Mouse (Mus musculus) myocyte (in vitro differentiated cells): Measurements from ENCODE around the gene Prox1. TPM values are rescaled to one million over a fixed set of nuclear protein-coding genes. Genes with fewer than 3 reads are reported as not detected.

Experiments used
- H3K27me3 ChIP-seq: one replicate; pipeline ENCODE4 v1.6.1; 2011; ENCODE audit not compliant: control insufficient read depth, insufficient read depth, insufficient read length
- H3K36me3 ChIP-seq: one replicate; pipeline ENCODE4 v1.6.1; 2011; ENCODE audit not compliant: control insufficient read depth, insufficient read depth
- H3K4me2 ChIP-seq: one replicate; pipeline ENCODE4 v1.6.1; 2011; ENCODE audit warnings: low read depth, control low read depth
- H3K4me3 ChIP-seq: one replicate; pipeline ENCODE4 v1.5.1; 2011; ENCODE audit warnings: mild to moderate bottlenecking, control low read depth, moderate library complexity
- H3K79me2 ChIP-seq: one replicate; pipeline ENCODE4 v1.6.1; 2011; ENCODE audit not compliant: control insufficient read depth, insufficient read depth
- H3ac ChIP-seq: one replicate; pipeline ENCODE4 v1.6.1; 2011; ENCODE audit not compliant: control insufficient read depth, insufficient read length
- CEBPB ChIP-seq: IDR thresholded peaks from 2 replicates; pipeline ENCODE4 v1.6.1; 2011; ENCODE audit warnings: mild to moderate bottlenecking, moderate library complexity; ENCODE audit not compliant: poor library complexity, insufficient read depth, severe bottlenecking
- E2F4 ChIP-seq: IDR thresholded peaks from one replicate; pipeline ENCODE4 v1.6.1; 2011; ENCODE audit warnings: mild to moderate bottlenecking, control low read depth, moderate library complexity; ENCODE audit not compliant: insufficient read depth
- MAX ChIP-seq: IDR thresholded peaks from one replicate; pipeline ENCODE4 v1.6.1; 2011; ENCODE audit warnings: low read depth, mild to moderate bottlenecking, control low read depth
- MYOD1 ChIP-seq, 3 experiments: IDR thresholded peaks; one replicate each; pipeline ENCODE4 v1.6.1; 2011; ENCODE audit warnings: control low read depth in 2 of 3, low read depth in 2 of 3, mild to moderate bottlenecking in 2 of 3, moderate library complexity in 1 of 3; ENCODE audit not compliant: insufficient read length in 2 of 3, control insufficient read depth in 1 of 3
- MYOG ChIP-seq, 3 experiments: IDR thresholded peaks; one replicate each; pipeline ENCODE4 v1.6.1; 2011; ENCODE audit warnings: control low read depth in 2 of 3, low read depth in 2 of 3, mild to moderate bottlenecking in 2 of 3; ENCODE audit not compliant: insufficient read length in 2 of 3, control insufficient read depth in 1 of 3, insufficient read depth in 1 of 3
- POLR2A ChIP-seq: IDR thresholded peaks from one replicate; pipeline ENCODE4 v1.6.1; 2011; ENCODE audit warnings: low read depth, mild to moderate bottlenecking, control low read depth, moderate library complexity; ENCODE audit not compliant: insufficient read length
- POLR2AphosphoS2 ChIP-seq: IDR thresholded peaks from one replicate; pipeline ENCODE4 v1.6.1; 2011; ENCODE audit warnings: low read depth, control low read depth; ENCODE audit not compliant: insufficient read length
- REST ChIP-seq: IDR thresholded peaks from one replicate; pipeline ENCODE4 v1.6.1; 2011; ENCODE audit warnings: mild to moderate bottlenecking, control low read depth, moderate library complexity; ENCODE audit not compliant: insufficient read depth, insufficient read length
- SRF ChIP-seq: IDR thresholded peaks from one replicate; pipeline ENCODE4 v1.6.1; 2011; ENCODE audit warnings: low read depth; ENCODE audit not compliant: control insufficient read depth, insufficient read length
- TCF12 ChIP-seq: IDR thresholded peaks from one replicate; pipeline ENCODE4 v1.6.1; 2011; ENCODE audit warnings: mild to moderate bottlenecking, control low read depth; ENCODE audit not compliant: poor library complexity, insufficient read depth, severe bottlenecking
- TCF3 ChIP-seq: IDR thresholded peaks from one replicate; pipeline ENCODE4 v1.6.1; 2011; ENCODE audit warnings: low read depth, control low read depth; ENCODE audit not compliant: insufficient read length
- USF1 ChIP-seq: IDR thresholded peaks from one replicate; pipeline ENCODE4 v1.6.1; 2011; ENCODE audit warnings: low read depth, mild to moderate bottlenecking, control low read depth, moderate library complexity
- polyA plus RNA-seq: library from polyadenylated mRNA; unstranded; fragments of >200 nt; fragmentation: generic; extraction: Trizol; gene quantifications from one replicate; pipeline ENCODE4 v1.2.1, GENCODE M21; 2012; ENCODE audit warnings: missing spikeins

The Prox1 gene
- polyA plus RNA-seq, 1 experiment, result 0.13 TPM

- TF ChIP-seq MYOG (IDR thresholded peaks at IDR 0.05; ENCODE audit: control insufficient read depth in 1 of 3, insufficient read depth in 1 of 3, insufficient read length in 2 of 3, low read depth in 2 of 3) (no peak), SRF (no peak), POLR2A (no peak), TCF3 (no peak), USF1 (no peak), POLR2AphosphoS2 (no peak), REST (no peak), CEBPB (no peak)
- H3K79me2 ChIP-seq, result no peaks in the 10 kb centered on the region
Observed at GRCm38 (mm10) chr1:190093326-190093725, 77.2 kb downstream of the Prox1 start.

GRCm38 (mm10) chr1:190092076-190092475, 78.4 kb downstream of the Prox1 start:
- no peaks in the 10 kb centered on the region for H3K27me3 ChIP-seq
- H3K4me3 ChIP-seq, result no peak overlapping the region
- H3ac ChIP-seq, result no peak overlapping the region
- no peaks in the 10 kb centered on the region for H3K36me3 ChIP-seq
- H3K4me2 ChIP-seq, result no peak overlapping the region
- H3K79me2 ChIP-seq, result no peaks in the 10 kb centered on the region
- TF ChIP-seq MAX (no peak), MYOG (IDR thresholded peaks at IDR 0.05; ENCODE audit: control insufficient read depth in 1 of 3, insufficient read depth in 1 of 3, insufficient read length in 2 of 3, low read depth in 2 of 3) (no peak), POLR2A (no peak), REST (no peak), MYOD1 (IDR thresholded peaks at IDR 0.05; ENCODE audit: control insufficient read depth in 1 of 3, insufficient read length in 2 of 3, low read depth in 2 of 3) (no peak), USF1 (no peak), CEBPB (no peak), TCF3 (no peak), E2F4 (no peak), TCF12 (no peak), POLR2AphosphoS2 (no peak), SRF (no peak)

More at GRCm38 (mm10) chr1:190093326-190093725, 77.2 kb downstream of the Prox1 start:
- Histone ChIP-seq H3K36me3 (no peaks in the 10 kb centered on the region), H3K4me3 (no peak overlapping the region), H3K27me3 (no peaks in the 10 kb centered on the region), H3ac (no peak overlapping the region), H3K4me2 (no peak overlapping the region)

- Histone ChIP-seq H3K36me3 (no peaks in the 10 kb centered on the region), H3K4me2 (no peak overlapping the region), H3K4me3 (no peak overlapping the region), H3K27me3 (no peaks in the 10 kb centered on the region), H3ac (no peak overlapping the region), H3K79me2 (no peaks in the 10 kb centered on the region)
- TF ChIP-seq MYOD1 (IDR thresholded peaks at IDR 0.05; ENCODE audit: control insufficient read depth in 1 of 3, insufficient read length in 2 of 3, low read depth in 2 of 3), result no peak
- no peak for TF ChIP-seq POLR2A
- TF ChIP-seq TCF12, result no peak
- TF ChIP-seq E2F4, result no peak
- no peak for TF ChIP-seq REST
- no peak for TF ChIP-seq MAX
- TF ChIP-seq CEBPB, result no peak
- no peak for TF ChIP-seq TCF3
- TF ChIP-seq MYOG (IDR thresholded peaks at IDR 0.05; ENCODE audit: control insufficient read depth in 1 of 3, insufficient read depth in 1 of 3, insufficient read length in 2 of 3, low read depth in 2 of 3), result no peak
- TF ChIP-seq SRF, result no peak
- TF ChIP-seq POLR2AphosphoS2, result no peak
- TF ChIP-seq USF1, result no peak
Observed at GRCm38 (mm10) chr1:190088929-190089328, 81.6 kb downstream of the Prox1 start.

- H3K27me3 ChIP-seq, result no peaks in the 10 kb centered on the region
- TF ChIP-seq MYOG (IDR thresholded peaks at IDR 0.05; ENCODE audit: control insufficient read depth in 1 of 3, insufficient read depth in 1 of 3, insufficient read length in 2 of 3, low read depth in 2 of 3) (no peak), SRF (no peak), MYOD1 (IDR thresholded peaks at IDR 0.05; ENCODE audit: control insufficient read depth in 1 of 3, insufficient read length in 2 of 3, low read depth in 2 of 3) (no peak), POLR2A (no peak), MAX (no peak), USF1 (no peak), TCF12 (no peak)
- no peak overlapping the region for H3ac ChIP-seq
- H3K36me3 ChIP-seq, result no peaks in the 10 kb centered on the region
- H3K4me3 ChIP-seq, result no peak overlapping the region
- no peak overlapping the region for H3K4me2 ChIP-seq
- no peaks in the 10 kb centered on the region for H3K79me2 ChIP-seq
Observed at GRCm38 (mm10) chr1:190085703-190086102, 84.8 kb downstream of the Prox1 start.

- H3K4me2 ChIP-seq, result no peak overlapping the region
- TF ChIP-seq POLR2A (no peak), CEBPB (no peak), POLR2AphosphoS2 (no peak)
- no peaks in the 10 kb centered on the region for H3K79me2 ChIP-seq
- H3K4me3 ChIP-seq, result no peak overlapping the region
- H3K36me3 ChIP-seq, result no peaks in the 10 kb centered on the region
- no peaks in the 10 kb centered on the region for H3K27me3 ChIP-seq
- no peak overlapping the region for H3ac ChIP-seq
Observed at GRCm38 (mm10) chr1:190079643-190080275, 90.8 kb downstream of the Prox1 start.
